Mouse (Mus musculus): ENCODE measurements around the gene Numb.

DNA sequence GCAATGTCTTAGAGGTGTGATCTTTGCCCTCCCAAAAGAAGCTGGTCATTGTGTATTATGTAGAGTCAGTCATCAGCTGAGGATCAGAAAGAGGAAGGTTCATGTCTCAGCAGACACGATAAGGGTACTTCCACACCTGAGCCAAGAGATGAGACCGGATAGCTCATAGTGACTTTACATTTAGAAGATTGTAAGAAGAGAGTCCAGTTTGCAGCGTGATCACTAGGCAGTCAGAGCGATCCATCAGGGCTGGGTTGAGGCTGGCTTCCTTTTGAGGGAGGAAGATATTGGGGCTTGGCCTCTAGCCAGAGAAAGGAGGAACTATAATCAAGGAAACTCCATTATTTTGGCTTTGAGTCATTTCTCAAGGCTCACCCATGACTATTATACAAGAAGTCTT, 6.0 kb upstream of the Numb start:
- TF ChIP-seq POLR2A (IDR thresholded peaks at IDR 0.05; ENCODE audit: insufficient read depth, low read depth, low read length) (no peak), CTCF (IDR thresholded peaks at IDR 0.05; ENCODE audit: insufficient read depth, low read depth, low read length) (no peak)
